Mouse (Mus musculus) lung, postnatal 0 days (tissue): ENCODE measurements around the gene Kbtbd2. TPM values are rescaled to one million over a fixed set of nuclear protein-coding genes. Genes with fewer than 3 reads are reported as not detected.

Source experiments
- ATAC-seq: fragments of 200-750 bp; cut with Nextera tagmentation; 2 replicates; pipeline ENCODE4 v1.8.0; 2017; ENCODE audit warnings: moderate library complexity
- DNase-seq: peaks from one replicate; pipeline ENCODE4 v3.0.0-alpha.2; 2016; ENCODE audit warnings: low spot score
- H3K27ac ChIP-seq: fragments of 300-500 bp; sonication (generic); 2 replicates; pipeline ENCODE4 v1.5.1; 2014; ENCODE audit warnings: antibody characterized with exemption, mild to moderate bottlenecking, low read length, mixed read lengths
- H3K27me3 ChIP-seq: fragments of 300-500 bp; sonication (generic); replicated peaks from 2 replicates; pipeline ENCODE4 v1.6.1; 2014; ENCODE audit warnings: low read length, mixed read lengths; ENCODE audit not compliant: insufficient read depth
- H3K36me3 ChIP-seq: fragments of 300-500 bp; sonication (generic); 2 replicates; pipeline ENCODE4 v1.6.1; 2014; ENCODE audit warnings: low read length, mixed read lengths; ENCODE audit not compliant: insufficient read depth
- H3K4me1 ChIP-seq: fragments of 300-500 bp; sonication (generic); 2 replicates; pipeline ENCODE4 v1.6.1; 2014; ENCODE audit warnings: antibody characterized with exemption, low read depth, low read length, mixed read lengths; ENCODE audit not compliant: insufficient read depth
- H3K4me2 ChIP-seq: fragments of 300-500 bp; sonication (generic); replicated peaks from 2 replicates; pipeline ENCODE4 v1.6.1; 2014; ENCODE audit warnings: low read depth, mild to moderate bottlenecking, low read length, moderate library complexity, mixed read lengths
- H3K4me3 ChIP-seq: fragments of 300-500 bp; sonication (generic); 2 replicates; pipeline ENCODE4 v1.5.1; 2014; ENCODE audit warnings: low read depth, low read length
- H3K9ac ChIP-seq: fragments of 300-500 bp; sonication (generic); replicated peaks from 2 replicates; pipeline ENCODE4 v1.6.1; 2014; ENCODE audit warnings: low read depth, mild to moderate bottlenecking
- H3K9me3 ChIP-seq: fragments of 300-500 bp; sonication (generic); 2 replicates; pipeline ENCODE4 v1.6.1; 2016; ENCODE audit warnings: low read length, mixed read lengths
- CTCF ChIP-seq: IDR thresholded peaks from 2 replicates; pipeline ENCODE4 v1.5.1; 2016; ENCODE audit warnings: antibody characterized with exemption, mild to moderate bottlenecking
- EP300 ChIP-seq: IDR thresholded peaks from 2 replicates; pipeline ENCODE4 v1.6.1; 2016; ENCODE audit warnings: antibody characterized with exemption, mild to moderate bottlenecking, control low read depth
- WGBS: fragments of 180-500 bp; shearing (Covaris S2); extraction: QIAGEN DNeasy Blood & Tissue Kit; methylation state at CpG from one replicate; pipeline ENCODE4 v1.1.7; 2014; 5-methylcytosine and 5-hydroxymethylcytosine counted together
- polyA plus RNA-seq: library from polyadenylated mRNA; unstranded; fragments of >200 nt; fragmentation: Nextera tagmentation; extraction: Ambion mirVana; gene quantifications from 2 replicates; pipeline ENCODE4 v1.2.1, GENCODE M21; 2015

Kbtbd2 gene
- polyA plus RNA-seq = 20.5 and 21.5 TPM in 2 replicates

- DNase-seq (peak; percentile 98), ATAC-seq (peak; percentile 95)
- H3K9ac ChIP-seq = peak within 1 kb of the TSS; percentile 96
- peak within 1 kb of the TSS; percentile 100 for H3K27ac ChIP-seq
- H3K4me1 ChIP-seq = peaks cover 13% of the 10 kb centered on the region; the same call in 1 of the 2 replicates
- H3K27me3 ChIP-seq = no peaks in the 10 kb centered on the region
- TF ChIP-seq CTCF (no peak), EP300 (peak; percentile 35; the same call in 1 of the 2 replicates)
- peak within 1 kb of the TSS; percentile 95 for H3K4me3 ChIP-seq
- peak within 1 kb of the TSS; percentile 87 for H3K4me2 ChIP-seq
- WGBS = under 1% methylated on average over 70 of the region's 98 CpGs
- H3K9me3 ChIP-seq = no peaks in the 10 kb centered on the region
- no peaks in the 10 kb centered on the region for H3K36me3 ChIP-seq
Measured at GRCm38 (mm10) chr6:56797311-56798151, at the start of gene Kbtbd2. TSS of gene Kbtbd2 (minus strand) at chr6:56797813.

- ATAC-seq (no peak), DNase-seq (no peak)
- H3K4me1 ChIP-seq = no peaks in the 10 kb centered on the region
- H3K27me3 ChIP-seq = no peaks in the 10 kb centered on the region
- no peaks in the 10 kb centered on the region for H3K36me3 ChIP-seq
- H3K9me3 ChIP-seq = no peaks in the 10 kb centered on the region
- 93% methylated on average over 2 of the region's 2 CpGs for WGBS
- H3K4me2 ChIP-seq = no peak overlapping the region
- H3K27ac ChIP-seq = no peak overlapping the region
- TF ChIP-seq EP300 (no peak), CTCF (no peak)
- no peak overlapping the region for H3K9ac ChIP-seq
- H3K4me3 ChIP-seq = no peak overlapping the region
Measured at GRCm38 (mm10) chr6:56844365-56844764, 46.8 kb upstream of the Kbtbd2 start.

DNA sequence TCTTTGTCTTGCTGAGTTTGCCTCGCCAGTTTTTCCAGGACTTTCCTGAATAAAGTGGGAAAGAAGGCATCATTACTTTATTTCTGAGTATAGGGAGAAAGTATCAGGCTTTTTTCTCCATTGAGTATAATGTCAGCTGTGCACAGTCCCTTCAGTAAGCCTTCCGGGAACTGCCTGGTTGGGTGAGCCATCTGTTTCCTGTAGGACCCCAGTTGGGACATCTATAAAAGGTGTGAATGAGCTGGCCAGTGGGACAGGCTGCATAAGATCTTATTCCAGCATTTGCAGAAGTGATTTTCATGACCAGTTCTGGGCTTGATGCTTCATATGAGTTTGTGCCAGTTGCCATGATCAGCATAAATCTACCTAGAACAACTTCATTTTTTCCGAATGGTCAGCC, 45.6 kb upstream of the Kbtbd2 start:
- H3K27me3 ChIP-seq = no peaks in the 10 kb centered on the region
- H3K4me3 ChIP-seq = no peak overlapping the region
- peak; percentile 30 for DNase-seq
- H3K4me2 ChIP-seq = no peak overlapping the region
- no peak for ATAC-seq
- TF ChIP-seq EP300 (no peak), CTCF (no peak)
- 74% methylated on average over 3 of the region's 3 CpGs for WGBS
- no peaks in the 10 kb centered on the region for H3K9me3 ChIP-seq
- no peaks in the 10 kb centered on the region for H3K4me1 ChIP-seq
- H3K36me3 ChIP-seq = 0 out of 2 replicates have a peak, but pooled peaks cover 3% of the 10 kb centered on the region
- no peak overlapping the region for H3K27ac ChIP-seq
- H3K9ac ChIP-seq = no peak overlapping the region

DNA sequence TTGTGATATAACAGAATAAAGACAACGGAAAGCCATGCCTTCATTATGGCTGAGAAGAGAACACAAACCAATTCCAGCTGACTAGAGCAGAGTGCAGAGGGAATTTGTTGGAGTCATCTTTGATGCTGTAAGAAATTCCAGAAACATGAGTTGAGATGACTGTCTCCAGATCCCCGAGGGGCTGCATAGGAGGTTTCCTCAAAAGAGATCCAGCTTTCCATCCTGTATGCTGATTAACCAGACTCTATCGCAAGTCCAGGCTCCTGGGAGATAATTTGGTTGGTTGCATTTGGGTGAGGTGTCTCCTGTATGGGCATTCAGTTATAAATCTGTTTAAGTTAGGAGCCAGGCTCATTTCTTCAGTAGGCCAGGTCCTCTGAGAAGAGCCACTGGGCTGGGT, 40.0 kb upstream of the Kbtbd2 start:
- DNase-seq (no peak), ATAC-seq (no peak)
- Histone ChIP-seq H3K9me3 (no peaks in the 10 kb centered on the region), H3K4me1 (no peaks in the 10 kb centered on the region), H3K27ac (no peak overlapping the region), H3K4me3 (no peak overlapping the region), H3K27me3 (no peaks in the 10 kb centered on the region), H3K9ac (no peak overlapping the region), H3K4me2 (no peak overlapping the region), H3K36me3 (0 out of 2 replicates have a peak, but pooled peaks cover 3% of the 10 kb centered on the region)
- 89% methylated on average over 3 of the region's 3 CpGs for WGBS
- TF ChIP-seq CTCF = no peak

- TF ChIP-seq EP300 = no peak
- no peak for TF ChIP-seq CTCF
- Histone ChIP-seq H3K27ac (no peak overlapping the region), H3K9ac (no peak overlapping the region), H3K4me1 (no peaks in the 10 kb centered on the region), H3K36me3 (0 out of 2 replicates have a peak, but pooled peaks cover 3% of the 10 kb centered on the region), H3K4me2 (no peak overlapping the region), H3K9me3 (no peaks in the 10 kb centered on the region), H3K4me3 (no peak overlapping the region), H3K27me3 (no peaks in the 10 kb centered on the region)
- ATAC-seq (no peak), DNase-seq (no peak)
- 96% methylated on average over 12 of the region's 12 CpGs for WGBS
Measured at GRCm38 (mm10) chr6:56837166-56837565, 39.6 kb upstream of the Kbtbd2 start.

- no peak overlapping the region for H3K4me3 ChIP-seq
- H3K4me2 ChIP-seq = no peak overlapping the region
- WGBS = 81% methylated on average over 10 of the region's 10 CpGs
- H3K9me3 ChIP-seq = no peaks in the 10 kb centered on the region
- ATAC-seq (no peak), DNase-seq (no peak)
- TF ChIP-seq CTCF (peak; percentile 30), EP300 (no peak)
- no peaks in the 10 kb centered on the region for H3K27me3 ChIP-seq
- no peak overlapping the region for H3K9ac ChIP-seq
- no peak overlapping the region for H3K27ac ChIP-seq
- H3K4me1 ChIP-seq = no peaks in the 10 kb centered on the region
- 0 out of 2 replicates have a peak, but pooled peaks cover 3% of the 10 kb centered on the region for H3K36me3 ChIP-seq
Measured at GRCm38 (mm10) chr6:56835532-56835931, 37.9 kb upstream of the Kbtbd2 start.
